Mouse (Mus musculus) ovary, postnatal 10 days (tissue): ENCODE results near the gene Dpy30.
"Not testable (repeated sequence)": the region's sequence is repeated elsewhere in the genome, so short reads cannot be mapped to it uniquely, and the experiment has no call there.

Source experiments
- DNase-seq: peaks from one replicate; pipeline ENCODE4 v3.0.0; 2022; ENCODE audit warnings: low spot score

Gene Dpy30

GRCm38 (mm10) chr17:74323844-74324243, at the start of gene Dpy30:
Gene Dpy30 (minus strand): TSS chr17:74323944.
- no peak for DNase-seq

DNA sequence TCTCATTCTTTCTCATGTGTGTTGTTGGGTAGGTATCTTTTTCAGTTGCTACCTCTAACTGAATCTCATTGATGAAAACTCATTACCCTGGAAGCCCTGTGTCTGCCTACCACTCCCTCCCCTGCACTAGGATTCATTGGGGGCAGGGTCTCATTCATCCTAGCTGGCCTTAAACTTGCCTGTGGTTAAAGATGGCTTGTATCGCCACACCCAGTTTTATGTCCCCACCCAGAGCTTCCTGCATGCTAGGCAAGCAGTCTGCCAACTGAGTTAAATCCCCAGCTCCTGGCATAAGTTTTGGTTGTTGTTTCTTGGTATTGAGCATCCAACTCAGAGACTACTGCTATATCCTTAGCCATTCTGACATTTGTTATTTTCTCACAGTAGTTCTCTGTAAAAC, 39.8 kb upstream of the Dpy30 start:
- no peak for DNase-seq

GRCm38 (mm10) chr17:74341151-74341550, 17.4 kb upstream of the Dpy30 start:
- no peak for DNase-seq

- peak; percentile 56 for DNase-seq
Observed at GRCm38 (mm10) chr17:74338937-74339804, 15.4 kb upstream of the Dpy30 start, which contains the start of gene Spast. Gene Spast (plus strand): TSS chr17:74338987.

DNA sequence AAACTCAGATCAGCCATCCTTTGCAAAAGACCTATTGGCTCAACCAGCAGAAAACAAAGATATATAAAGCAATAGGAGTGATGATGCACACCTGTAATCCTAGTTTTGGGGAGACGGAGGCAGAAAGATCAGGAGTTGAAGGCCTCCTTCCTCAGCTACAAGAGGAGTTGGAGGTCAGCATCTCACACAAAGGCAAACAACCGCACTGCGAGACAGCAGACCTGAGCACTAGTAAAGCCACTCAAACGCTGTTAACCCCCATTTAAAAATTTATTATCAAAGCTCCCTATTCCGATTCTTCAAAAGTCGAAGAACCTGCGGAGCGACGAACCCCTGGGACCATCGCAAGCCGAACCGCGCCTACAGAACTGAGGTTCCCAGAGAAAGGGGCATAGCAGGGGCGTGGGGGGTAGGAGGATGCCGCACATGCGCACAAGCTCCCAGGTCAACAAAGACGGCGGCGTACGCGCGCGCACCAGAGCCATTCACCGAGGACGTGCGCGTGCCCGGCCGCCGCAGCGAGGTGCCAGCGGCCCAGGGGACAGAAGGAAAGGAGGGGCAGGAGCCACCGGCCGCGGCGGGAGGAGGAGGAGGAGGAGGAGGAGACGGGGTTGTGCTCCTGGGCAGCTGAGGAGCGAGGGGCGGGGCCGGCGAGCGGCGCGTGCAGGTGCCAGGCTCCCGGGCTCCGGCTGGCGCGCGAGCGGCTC, 14.6 kb upstream of the Dpy30 start:
- peak; percentile 89 for DNase-seq

DNA sequence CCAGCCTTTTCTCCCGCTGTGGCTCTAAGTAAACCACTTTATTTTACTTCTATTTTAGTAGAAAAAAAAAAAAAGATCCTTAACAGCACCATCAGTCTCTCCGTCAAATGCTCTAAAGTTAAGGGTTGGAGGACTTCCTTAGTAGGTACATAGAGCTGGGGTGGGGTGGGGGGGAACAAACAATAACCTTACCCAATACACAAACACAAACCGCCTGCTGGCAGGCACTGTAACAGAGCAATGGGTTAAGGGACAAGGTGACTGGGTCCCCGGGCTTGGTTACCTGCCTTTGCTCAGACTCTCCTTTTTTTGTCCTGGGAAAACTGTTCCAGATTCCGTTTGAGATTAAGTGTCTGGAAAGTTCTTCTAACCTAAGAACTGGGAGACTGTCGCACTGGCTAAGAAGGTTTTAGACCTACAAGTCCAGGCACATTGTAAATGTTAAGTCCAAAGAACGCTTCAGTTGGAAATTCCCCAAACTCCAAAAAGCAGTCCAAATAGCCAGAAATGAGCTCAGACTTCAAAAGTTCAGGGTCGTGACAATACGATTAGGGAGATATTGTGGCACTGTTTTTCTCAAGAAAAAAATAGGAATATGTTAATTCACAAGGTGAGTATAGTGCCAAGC, 7.4 kb upstream of the Dpy30 start:
- no peak for DNase-seq

GRCm38 (mm10) chr17:74328146-74328545, 4.4 kb upstream of the Dpy30 start:
- not testable (repeated sequence) for DNase-seq

DNA sequence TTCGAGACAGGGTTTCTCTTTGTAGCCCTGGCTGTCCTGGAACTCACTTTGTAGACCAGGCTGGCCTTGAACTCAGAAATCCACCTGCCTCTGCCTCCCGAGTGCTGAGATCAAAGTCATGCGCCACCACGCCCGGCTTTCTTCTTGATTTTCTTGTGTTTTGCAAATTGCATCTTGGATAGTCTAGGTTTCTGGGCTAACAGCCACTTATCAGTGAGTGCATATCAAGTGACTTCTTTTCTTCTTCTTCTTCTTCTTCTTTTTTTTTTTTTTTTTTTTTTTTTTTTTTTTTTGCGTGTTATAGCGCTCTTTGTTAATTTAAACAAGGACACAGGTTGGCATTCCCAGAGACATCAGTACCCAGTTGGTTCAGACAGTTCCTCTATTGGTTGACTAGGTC, 3.5 kb upstream of the Dpy30 start:
- not testable (repeated sequence) for DNase-seq

GRCm38 (mm10) chr17:74322400-74323054, 1.2 kb downstream of the Dpy30 start:
- no peak for DNase-seq

DNA sequence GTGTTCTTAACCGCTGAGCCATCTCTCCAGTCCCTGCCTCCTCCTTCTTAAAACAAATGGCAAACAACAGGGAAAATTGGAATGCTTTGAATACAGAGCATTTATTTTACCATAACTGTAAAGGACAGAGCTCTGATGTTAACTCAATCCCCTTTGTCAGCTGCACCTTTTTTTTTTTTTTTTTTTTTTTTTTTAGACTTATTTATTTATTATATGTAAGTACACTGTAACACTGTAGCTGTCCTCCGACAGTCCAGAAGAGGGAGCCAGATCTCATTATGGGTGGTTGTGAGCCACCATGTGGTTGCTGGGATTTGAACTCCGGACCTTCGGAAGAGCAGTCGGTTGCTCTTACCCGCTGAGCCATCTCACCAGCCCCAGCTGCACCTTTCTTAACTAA, 5.0 kb downstream of the Dpy30 start:
- no peak for DNase-seq

DNA sequence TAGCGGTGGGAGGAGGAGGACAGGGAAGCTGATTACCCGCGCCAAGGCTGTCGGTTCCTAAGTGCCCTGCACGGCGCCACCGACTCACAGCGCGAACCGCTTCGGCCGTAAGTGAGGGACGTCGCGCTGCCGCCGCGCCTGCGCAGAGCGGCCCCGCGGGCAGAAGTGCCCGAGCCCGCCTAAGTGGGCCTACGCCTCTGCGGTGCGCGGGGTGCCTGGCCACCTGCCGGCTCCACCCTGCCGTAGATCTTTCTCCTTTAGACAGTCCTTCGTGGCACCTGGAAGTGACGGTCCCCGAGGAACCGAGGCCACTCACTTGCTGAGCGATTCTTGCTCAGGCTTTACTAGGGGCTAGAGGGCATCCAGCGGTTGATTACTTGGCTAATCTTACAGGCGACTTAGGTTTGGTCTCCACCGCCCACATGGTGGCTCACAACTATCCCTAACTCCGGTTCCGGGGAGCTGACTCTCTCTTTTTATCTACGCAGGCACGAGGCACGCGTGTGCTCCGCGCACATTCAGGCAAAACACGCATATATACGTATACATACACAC, 7.4 kb downstream of the Dpy30 start:
- DNase-seq = peak; percentile 82

DNA sequence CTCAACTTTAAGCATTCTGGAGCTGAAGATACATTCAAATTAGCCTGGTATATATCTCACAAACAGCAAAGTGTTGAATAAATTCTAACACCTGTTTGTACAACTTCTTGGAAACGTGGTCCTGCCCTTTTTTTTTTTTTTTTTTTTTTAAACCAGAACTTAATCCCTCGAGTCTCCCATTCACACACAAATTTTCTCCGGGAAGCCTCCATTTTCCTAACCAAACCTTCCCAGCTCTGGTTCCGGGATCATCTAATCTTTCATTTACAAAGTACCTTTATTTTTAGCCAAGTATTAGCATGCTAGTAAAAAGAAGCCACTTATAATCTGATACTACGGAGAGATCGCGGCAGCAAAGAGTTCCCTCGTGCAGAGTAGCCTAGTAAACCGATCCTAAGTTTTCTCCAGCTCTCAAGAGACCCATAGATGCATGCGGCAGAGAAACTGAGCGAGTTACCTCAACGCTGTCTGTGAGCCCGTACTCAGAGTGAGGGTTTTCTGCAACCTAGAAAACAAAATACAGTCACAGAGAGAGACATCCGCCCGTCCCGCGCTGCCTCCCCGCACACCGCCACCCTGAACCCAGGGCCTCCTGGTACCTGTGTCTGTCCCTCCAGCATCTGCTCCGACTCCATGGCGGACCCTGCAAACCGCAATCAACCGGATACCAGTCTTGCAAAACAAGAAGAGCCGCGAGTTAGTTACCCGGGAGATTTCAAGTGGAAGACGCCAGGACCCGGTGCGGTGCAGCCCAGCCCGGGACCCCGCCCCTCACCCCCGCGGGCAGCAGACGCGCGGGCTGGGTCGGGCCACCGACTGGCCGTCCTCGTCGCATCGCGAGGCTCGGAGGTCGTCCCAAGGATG, 8.1 kb downstream of the Dpy30 start:
- no peak for DNase-seq

GRCm38 (mm10) chr17:74306021-74306420, 17.7 kb downstream of the Dpy30 start:
- no peak for DNase-seq

DNA sequence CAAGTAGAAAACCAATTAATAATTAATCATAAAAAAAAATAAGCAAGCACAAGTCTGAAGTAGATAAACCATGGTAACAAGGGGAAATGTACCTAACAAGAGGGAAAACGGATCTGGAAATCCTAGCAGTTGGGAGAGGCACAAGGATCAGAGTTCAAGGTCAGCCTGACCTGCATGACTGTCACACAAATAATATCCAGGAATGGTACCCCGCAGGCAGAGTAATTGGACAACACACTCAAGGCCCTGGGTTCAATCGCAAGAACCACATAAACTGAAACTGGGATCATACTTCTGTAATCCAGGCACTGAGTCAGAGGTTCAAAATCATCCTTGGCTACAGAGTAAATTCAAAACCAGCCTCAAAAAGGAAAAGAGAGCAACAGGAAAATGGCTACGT, 18.1 kb downstream of the Dpy30 start:
- DNase-seq = no peak

DNA sequence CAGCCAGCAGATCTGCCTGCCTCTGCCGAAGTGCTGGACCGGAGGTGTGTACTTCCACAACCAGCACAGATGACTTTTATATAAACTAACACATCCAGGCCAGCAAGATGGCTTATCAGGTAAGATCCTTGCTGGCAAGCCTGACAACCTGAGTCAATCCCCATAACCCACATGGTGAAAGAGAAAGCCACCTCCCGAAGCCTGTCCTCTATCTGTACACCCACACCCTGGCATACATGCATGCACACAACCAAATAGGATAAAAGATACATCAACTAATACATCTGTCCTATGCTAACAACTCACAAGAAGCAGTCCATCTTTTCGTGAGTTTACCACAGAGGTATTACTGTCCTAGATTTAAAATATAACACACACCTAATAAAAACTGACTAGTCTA, 19.7 kb downstream of the Dpy30 start:
- no peak for DNase-seq

DNA sequence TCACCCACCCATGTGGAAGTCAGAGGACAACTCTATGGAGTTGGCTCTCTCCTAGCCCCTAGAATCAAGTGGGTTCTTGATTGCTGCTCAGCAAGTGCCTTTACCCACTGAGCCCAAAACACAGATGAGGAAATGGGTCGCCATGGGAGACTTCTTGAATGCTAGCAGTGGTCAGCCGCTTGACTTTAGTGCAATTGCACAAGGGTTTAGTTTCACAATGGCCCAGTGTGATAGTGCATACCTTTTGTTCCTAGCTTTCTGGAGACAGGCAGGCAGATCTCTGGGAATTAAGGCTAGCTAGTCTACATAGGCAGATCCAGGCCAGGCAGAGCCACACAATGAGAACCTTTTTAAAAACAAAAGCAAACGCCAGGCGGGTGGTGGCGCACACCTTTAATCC, 23.7 kb downstream of the Dpy30 start:
- DNase-seq = no peak

DNA sequence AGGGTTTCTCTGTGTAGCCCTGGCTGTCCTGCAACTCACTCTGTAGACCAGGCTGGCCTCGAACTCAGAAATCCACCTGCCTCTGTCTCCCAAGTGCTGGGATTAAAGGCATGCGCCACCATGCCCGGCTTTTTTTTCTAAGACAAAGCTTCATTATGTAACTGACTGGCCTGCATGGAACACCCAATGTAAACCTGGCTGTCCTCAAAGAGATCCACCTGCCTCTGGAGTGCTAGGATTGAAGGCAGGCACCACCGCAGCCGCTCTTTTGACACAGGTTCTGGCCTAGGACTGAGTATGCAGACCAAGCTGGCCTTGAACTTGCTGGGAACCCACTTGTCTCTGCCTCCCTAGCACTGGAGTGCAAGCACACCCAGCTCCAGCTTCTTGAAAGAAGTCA, 26.8 kb downstream of the Dpy30 start:
- DNase-seq = not testable (repeated sequence)

GRCm38 (mm10) chr17:74296076-74296823, 27.5 kb downstream of the Dpy30 start:
- DNase-seq = no peak

GRCm38 (mm10) chr17:74295026-74295970, 28.4 kb downstream of the Dpy30 start, which contains the start of gene Memo1:
Gene Memo1 (minus strand): TSS chr17:74295521.
- peak; percentile 63 for DNase-seq
